Mouse (Mus musculus) spleen, adult 2 months (tissue): ENCODE data around the gene Pdgfc.

Source experiments
- CTCF ChIP-seq: fragments of 200-500 bp; IDR thresholded peaks from 2 replicates; pipeline ENCODE4 v1.5.1; 2011; ENCODE audit warnings: mild to moderate bottlenecking, inconsistent platforms; ENCODE audit not compliant: insufficient read depth, insufficient read length, insufficient replicate concordance; ENCODE audit errors: extremely low read depth
- POLR2A ChIP-seq: fragments of 200-500 bp; IDR thresholded peaks from 2 replicates; pipeline ENCODE4 v1.6.1; 2011; ENCODE audit warnings: low read depth, low read length, inconsistent platforms

DNA sequence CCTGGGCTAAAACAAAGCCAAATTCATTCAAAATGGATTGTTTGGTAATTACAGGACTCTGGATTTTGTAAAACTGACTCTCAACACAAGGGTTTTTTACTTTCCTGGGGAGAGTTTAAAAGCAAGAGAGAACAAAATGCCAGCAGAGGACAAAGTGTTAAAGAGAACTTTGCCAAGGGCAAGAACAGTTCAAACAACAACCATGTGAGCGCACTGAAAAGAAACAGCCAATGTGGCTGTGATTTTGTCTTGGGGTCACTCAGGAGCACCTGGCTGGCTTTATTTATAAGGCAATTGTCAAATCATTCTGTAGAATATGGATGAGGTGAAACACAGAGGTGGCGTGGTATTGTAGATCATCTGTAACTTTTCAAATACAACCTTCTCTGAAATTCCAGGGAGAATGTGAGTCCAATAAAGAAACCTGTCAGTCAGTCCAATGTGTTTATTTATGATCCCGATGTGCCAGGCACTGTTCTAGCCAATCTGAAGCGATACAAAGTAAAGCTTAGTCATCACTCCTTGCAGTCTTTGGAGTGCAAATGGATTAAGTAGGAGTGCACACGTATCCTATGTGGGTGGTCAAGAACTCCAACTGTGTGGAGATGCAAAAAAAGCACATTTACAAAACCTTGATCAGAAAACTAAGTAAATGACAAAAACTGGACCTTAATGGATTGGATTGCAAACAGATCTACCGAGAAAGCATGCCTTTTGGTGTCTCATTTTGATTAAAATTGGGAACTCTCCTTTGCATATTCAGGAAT is 1.7 kb upstream of the Pdgfc start:
- TF ChIP-seq POLR2A (no peak), CTCF (no peak)
